Comparison of ENCODE assay signal across 11 mouse cellular contexts in genomic region chr1:178388802-178389201, GRCm38 (mm10).
"Had no signal": no experiment of that assay in that cellular context is flagged by ENCODE, and none has a peak within 500 bp of the region (broad histone marks: within the 10 kb centered on the region; RNA-seq: fewer than 3 reads in every experiment).

No protein-coding gene starts in this region.

- H3K27me3 ChIP-seq: limb, embryonic 13.5 days; midbrain, embryonic 12.5 days; neural tube, embryonic 15.5 days had no signal

- H3K9me3 ChIP-seq: limb, embryonic 13.5 days; midbrain, embryonic 12.5 days; neural tube, embryonic 15.5 days had no signal

- ATAC-seq: midbrain, embryonic 16.5 days had no signal

- H3K36me3 ChIP-seq: limb, embryonic 13.5 days; midbrain, embryonic 12.5 days; neural tube, embryonic 15.5 days had no signal

- H3K27ac ChIP-seq: limb, embryonic 13.5 days; liver, embryonic 14.5 days; midbrain, embryonic 12.5 days; neural tube, embryonic 15.5 days; stomach, postnatal 0 days had no signal

- H3K4me3 ChIP-seq: limb, embryonic 13.5 days; midbrain, embryonic 12.5 days; neural tube, embryonic 15.5 days had no signal

- H3K4me1 ChIP-seq: midbrain, embryonic 12.5 days; neural tube, embryonic 15.5 days had no signal

- H3K4me2 ChIP-seq: limb, embryonic 13.5 days; midbrain, embryonic 12.5 days; neural tube, embryonic 15.5 days had no signal

- DNase-seq: kidney, postnatal 25 days; left cerebral cortex, postnatal 4 days; right cerebral cortex, adult 18-20 months; right cerebral cortex, postnatal 25 days; thymus, postnatal 4 days had no signal

- H3K9ac ChIP-seq: limb, embryonic 13.5 days; liver, embryonic 14.5 days; midbrain, embryonic 12.5 days; neural tube, embryonic 15.5 days had no signal
